Mouse (Mus musculus): ENCODE results near the gene Tas2r116.

GRCm38 (mm10) chr6:132892711-132893110, 37.5 kb downstream of the Tas2r116 start, which contains the start of gene Tas2r113:
- TF ChIP-seq POLR2A (IDR thresholded peaks at IDR 0.05; ENCODE audit: insufficient read length, low read depth) (no peak), MYOG (IDR thresholded peaks at IDR 0.05; ENCODE audit: control insufficient read depth in 1 of 3, insufficient read depth in 1 of 3, insufficient read length in 2 of 3, low read depth in 2 of 3) (no peak), E2F4 (IDR thresholded peaks at IDR 0.05; ENCODE audit: insufficient read depth) (no peak)

All from myocyte (in vitro differentiated cells).